Mouse (Mus musculus) MEL (cell line): Measurements from ENCODE around the gene Cyp26c1. TPM values are rescaled to one million over a fixed set of nuclear protein-coding genes. Genes with fewer than 3 reads are reported as not detected.

Source experiments
- DNase-seq: peaks from one replicate; pipeline ENCODE4 v3.0.0; 2011; ENCODE audit warnings: low read depth, low spot score
- H3K27ac ChIP-seq: 2 replicates; pipeline ENCODE4 v1.5.1; 2012; ENCODE audit warnings: low read depth, mild to moderate bottlenecking, control low read depth, low read length, moderate library complexity; ENCODE audit not compliant: control insufficient read depth
- H3K27me3 ChIP-seq, 2 experiments: fragments of 150-350 bp in 1 of 2; sonication (generic) in 1 of 2; 2 replicates each; pipeline ENCODE4 v1.6.1; 2012; ENCODE audit warnings: low read length in 2 of 2, mild to moderate bottlenecking in 2 of 2, improper control_type of control experiment in 1 of 2, moderate library complexity in 1 of 2; ENCODE audit not compliant: insufficient read depth in 2 of 2, control insufficient read depth in 1 of 2
- H3K36me3 ChIP-seq, 2 experiments: 2 replicates each; pipeline ENCODE4 v1.6.1; 2012 to 2014; ENCODE audit warnings: low read length in 2 of 2, improper control_type of control experiment in 1 of 2, inconsistent platforms in 1 of 2, mild to moderate bottlenecking in 1 of 2; ENCODE audit not compliant: insufficient read depth in 2 of 2, control insufficient read depth in 1 of 2
- H3K4me1 ChIP-seq, 2 experiments: fragments of 150-350 bp in 1 of 2; sonication (generic) in 1 of 2; 2 replicates each; pipeline ENCODE4 v1.6.1; 2012; ENCODE audit warnings: low read length in 2 of 2, improper control_type of control experiment in 1 of 2, mild to moderate bottlenecking in 1 of 2; ENCODE audit not compliant: insufficient read depth in 2 of 2, control insufficient read depth in 1 of 2
- H3K4me3 ChIP-seq, 2 experiments: fragments of 150-350 bp in 1 of 2; sonication (generic) in 1 of 2; 2 replicates each; pipeline ENCODE4 v1.5.1; 2012; ENCODE audit warnings: low read depth in 2 of 2, low read length in 2 of 2, mild to moderate bottlenecking in 2 of 2, moderate library complexity in 2 of 2, control low read depth in 1 of 2, improper control_type of control experiment in 1 of 2; ENCODE audit not compliant: control insufficient read depth in 1 of 2, insufficient read depth in 1 of 2
- H3K79me2 ChIP-seq: 2 replicates; pipeline ENCODE4 v1.6.1; 2012; ENCODE audit warnings: mild to moderate bottlenecking, low read length, moderate library complexity; ENCODE audit not compliant: control insufficient read depth, poor library complexity, insufficient read depth
- H3K9ac ChIP-seq: 2 replicates; pipeline ENCODE4 v1.6.1; 2012; ENCODE audit warnings: low read depth, mild to moderate bottlenecking, control low read depth, low read length, moderate library complexity; ENCODE audit not compliant: control insufficient read depth, poor library complexity, severe bottlenecking
- H3K9me3 ChIP-seq: fragments of 150-350 bp; sonication (generic); replicated peaks from 2 replicates; pipeline ENCODE4 v1.6.1; 2012; ENCODE audit warnings: mild to moderate bottlenecking, low read length, improper control_type of control experiment, moderate library complexity; ENCODE audit not compliant: insufficient read depth
- BHLHE40 ChIP-seq: IDR thresholded peaks from 2 replicates; pipeline ENCODE4 v1.6.1; 2012; ENCODE audit warnings: low read depth, mild to moderate bottlenecking, inconsistent platforms, low read length, improper control_type of control experiment, borderline replicate concordance
- CHD1 ChIP-seq: IDR thresholded peaks from 2 replicates; pipeline ENCODE4 v1.6.1; 2012; ENCODE audit warnings: low read depth, mild to moderate bottlenecking, inconsistent platforms, low read length, improper control_type of control experiment
- ELF1 ChIP-seq: IDR thresholded peaks from 2 replicates; pipeline ENCODE4 v1.6.1; 2014; ENCODE audit warnings: low read depth, mild to moderate bottlenecking, inconsistent platforms, low read length, improper control_type of control experiment, moderate library complexity
- EP300 ChIP-seq, 2 experiments: IDR thresholded peaks; 2 replicates each; pipeline ENCODE4 v1.6.1; 2011; ENCODE audit warnings: improper control_type of control experiment in 2 of 2, low read length in 2 of 2, low read depth in 1 of 2, mild to moderate bottlenecking in 1 of 2
- GABPA ChIP-seq: IDR thresholded peaks from 2 replicates; pipeline ENCODE4 v1.6.1; 2012; ENCODE audit warnings: low read depth, mild to moderate bottlenecking, inconsistent platforms, low read length, improper control_type of control experiment, moderate library complexity
- HCFC1 ChIP-seq: IDR thresholded peaks from 2 replicates; pipeline ENCODE4 v1.6.1; 2012; ENCODE audit warnings: low read depth, mild to moderate bottlenecking, inconsistent platforms, low read length, improper control_type of control experiment, moderate library complexity
- JUND ChIP-seq: IDR thresholded peaks from 2 replicates; pipeline ENCODE4 v1.6.1; 2011; ENCODE audit warnings: low read depth, mild to moderate bottlenecking, improper control_type of control experiment, low read length
- KAT2A ChIP-seq: conservative IDR thresholded peaks from 2 replicates; pipeline ENCODE4 v1.6.1; 2012; ENCODE audit warnings: low read depth, low read length, improper control_type of control experiment, inconsistent platforms
- MEF2A ChIP-seq: IDR thresholded peaks from 2 replicates; pipeline ENCODE4 v1.6.1; 2014; ENCODE audit warnings: low read depth, mild to moderate bottlenecking, inconsistent platforms, low read length, improper control_type of control experiment; ENCODE audit not compliant: poor library complexity, insufficient replicate concordance, severe bottlenecking; ENCODE audit errors: extremely low read depth
- MXI1 ChIP-seq: IDR thresholded peaks from 2 replicates; pipeline ENCODE4 v1.6.1; 2011; ENCODE audit warnings: mild to moderate bottlenecking, low read depth, low read length, improper control_type of control experiment
- NRF1 ChIP-seq: IDR thresholded peaks from 2 replicates; pipeline ENCODE4 v1.6.1; 2014; ENCODE audit warnings: low read depth, mild to moderate bottlenecking, inconsistent platforms, low read length, improper control_type of control experiment, moderate library complexity; ENCODE audit not compliant: poor library complexity, insufficient read depth, severe bottlenecking
- POLR2AphosphoS2 ChIP-seq: IDR thresholded peaks from 2 replicates; pipeline ENCODE4 v1.6.1; 2011; ENCODE audit warnings: low read length, improper control_type of control experiment
- POLR2AphosphoS5 ChIP-seq: IDR thresholded peaks from 2 replicates; pipeline ENCODE4 v1.6.1; 2012; ENCODE audit warnings: low read depth, borderline replicate concordance, mild to moderate bottlenecking, inconsistent platforms, low read length, moderate library complexity, mixed read lengths
- RAD21 ChIP-seq: IDR thresholded peaks from 2 replicates; pipeline ENCODE4 v1.6.1; 2011; ENCODE audit warnings: mild to moderate bottlenecking, low read depth, low read length, improper control_type of control experiment
- RCOR1 ChIP-seq: IDR thresholded peaks from 2 replicates; pipeline ENCODE4 v1.6.1; 2012; ENCODE audit warnings: low read depth, mild to moderate bottlenecking, inconsistent platforms, low read length, improper control_type of control experiment
- TAL1 ChIP-seq: IDR thresholded peaks from 2 replicates; pipeline ENCODE4 v1.6.1; 2012; ENCODE audit warnings: mild to moderate bottlenecking, inconsistent platforms, low read length, moderate library complexity, mixed read lengths
- TBP ChIP-seq: IDR thresholded peaks from 2 replicates; pipeline ENCODE4 v1.8.0; 2011; ENCODE audit warnings: low read depth, low read length, improper control_type of control experiment
- TCF12 ChIP-seq: IDR thresholded peaks from 2 replicates; pipeline ENCODE4 v1.6.1; 2014; ENCODE audit warnings: low read depth, mild to moderate bottlenecking, inconsistent platforms, low read length, improper control_type of control experiment, moderate library complexity
- UBTF ChIP-seq: IDR thresholded peaks from 2 replicates; pipeline ENCODE4 v1.6.1; 2012; ENCODE audit warnings: low read depth, mild to moderate bottlenecking, inconsistent platforms, low read length, improper control_type of control experiment, moderate library complexity, borderline replicate concordance; ENCODE audit not compliant: insufficient read depth
- USF1 ChIP-seq: IDR thresholded peaks from 2 replicates; pipeline ENCODE4 v1.6.1; 2014; ENCODE audit warnings: low read depth, mild to moderate bottlenecking, inconsistent platforms, low read length, improper control_type of control experiment, moderate library complexity
- ZKSCAN1 ChIP-seq: IDR thresholded peaks from 2 replicates; pipeline ENCODE4 v1.6.1; 2012; ENCODE audit warnings: low read depth, mild to moderate bottlenecking, inconsistent platforms, low read length, improper control_type of control experiment, moderate library complexity
- ZMIZ1 ChIP-seq: IDR thresholded peaks from 2 replicates; pipeline ENCODE4 v1.6.1; 2012; ENCODE audit warnings: low read depth, mild to moderate bottlenecking, inconsistent platforms, low read length, improper control_type of control experiment, moderate library complexity
- polyA plus RNA-seq, 2 experiments: library from polyadenylated mRNA; stranded (reverse) in 1 of 2; unstranded in 1 of 2; fragments of >175 nt in 1 of 2; fragments of >200 nt in 1 of 2; gene quantifications; 2 replicates each; pipeline versions ENCODE4 v1.2.1 to v1.2.4; 2012; ENCODE audit warnings: low replicate concordance in 2 of 2, low read depth in 1 of 2; ENCODE audit not compliant: insufficient read length in 2 of 2, insufficient read depth in 1 of 2, missing spikeins in 1 of 2
- total RNA-seq: library from RNA; depleted of rRNA; stranded (reverse); fragments of 300-350 nt; gene quantifications from 2 replicates; pipeline ENCODE4 v1.2.3, GENCODE M21; 2012

Cyp26c1 gene
- total and polyA plus RNA-seq, 3 experiments, result 0.08 TPM; not detected in 2

GRCm38 (mm10) chr19:37656441-37656840 is 28.9 kb upstream of the Cyp26c1 start:
- no peaks in the 10 kb centered on the region for H3K4me1 ChIP-seq
- DNase-seq, result no peak
- H3K27ac ChIP-seq, result no peak overlapping the region
- no peak overlapping the region for H3K9ac ChIP-seq
- H3K79me2 ChIP-seq, result no peaks in the 10 kb centered on the region
- peaks cover 0 to 3% of the 10 kb centered on the region in 2 experiments; a peak in 2 of 4 replicates for H3K36me3 ChIP-seq
- no peak for TF ChIP-seq GABPA
- no peak for TF ChIP-seq POLR2AphosphoS2
- no peak for TF ChIP-seq TCF12
- TF ChIP-seq MXI1, result no peak
- TF ChIP-seq EP300 (IDR thresholded peaks at IDR 0.05; ENCODE audit: low read depth in 1 of 2, low read length in 2 of 2), result no peak
- no peak for TF ChIP-seq POLR2AphosphoS5
- no peak for TF ChIP-seq ELF1
- TF ChIP-seq RAD21, result no peak
- TF ChIP-seq MEF2A, result no peak
- TF ChIP-seq, all 39 proteins: peak for 0
- no peak overlapping the region for H3K4me3 ChIP-seq
- no peaks in the 10 kb centered on the region for H3K27me3 ChIP-seq
- no peaks in the 10 kb centered on the region for H3K9me3 ChIP-seq

GRCm38 (mm10) chr19:37665256-37665655 is 20.1 kb upstream of the Cyp26c1 start:
- TF ChIP-seq TAL1 (no peak), MEF2A (no peak), ZMIZ1 (no peak), EP300 (IDR thresholded peaks at IDR 0.05; ENCODE audit: low read depth in 1 of 2, low read length in 2 of 2) (no peak), TBP (no peak), RAD21 (no peak), CHD1 (no peak), RCOR1 (no peak), KAT2A (no peak), UBTF (no peak), ZKSCAN1 (no peak), JUND (no peak), HCFC1 (no peak), BHLHE40 (no peak), NRF1 (no peak), USF1 (no peak)
- TF ChIP-seq, all 39 proteins: peak for 0
- Histone ChIP-seq H3K9ac (no peak overlapping the region), H3K9me3 (no peaks in the 10 kb centered on the region), H3K4me3 (no peak overlapping the region), H3K79me2 (no peaks in the 10 kb centered on the region), H3K4me1 (peaks cover 14 to 21% of the 10 kb centered on the region in 2 experiments), H3K27ac (no peak overlapping the region), H3K36me3 (peaks cover 2 to 26% of the 10 kb centered on the region in 2 experiments; a peak in 3 of 4 replicates), H3K27me3 (no peaks in the 10 kb centered on the region)
- peak; percentile 40 for DNase-seq
